Mouse (Mus musculus) midbrain, postnatal 0 days (tissue): ENCODE measurements around the gene Tigit. TPM values are rescaled to one million over a fixed set of nuclear protein-coding genes. Genes with fewer than 3 reads are reported as not detected.

Experiments used
- ATAC-seq: fragments of 200-750 bp; cut with Nextera tagmentation; 2 replicates; pipeline ENCODE4 v1.8.0; 2017; ENCODE audit warnings: moderate number of reproducible peaks, mild to moderate bottlenecking, moderate TSS enrichment, moderate library complexity; ENCODE audit not compliant: low FRiP score
- DNase-seq: peaks from one replicate; pipeline ENCODE4 v3.0.0-alpha.2; 2015; ENCODE audit warnings: low spot score
- H3K27ac ChIP-seq: fragments of 300-500 bp; sonication (generic); 2 replicates; pipeline ENCODE4 v1.5.1; 2014; ENCODE audit warnings: low read depth, mild to moderate bottlenecking, low read length, mixed read lengths
- H3K27me3 ChIP-seq: fragments of 300-500 bp; sonication (generic); 2 replicates; pipeline ENCODE4 v1.6.1; 2014; ENCODE audit warnings: low read length, control low read depth, mixed read lengths; ENCODE audit not compliant: insufficient read depth
- H3K36me3 ChIP-seq: fragments of 300-500 bp; sonication (generic); 2 replicates; pipeline ENCODE4 v1.6.1; 2014; ENCODE audit warnings: low read length, control low read depth, mixed read lengths; ENCODE audit not compliant: insufficient read depth
- H3K4me1 ChIP-seq: fragments of 300-500 bp; sonication (generic); 2 replicates; pipeline ENCODE4 v1.6.1; 2014; ENCODE audit warnings: mild to moderate bottlenecking, control low read depth, antibody characterized with exemption, low read length, mixed read lengths; ENCODE audit not compliant: insufficient read depth
- H3K4me2 ChIP-seq: fragments of 300-500 bp; sonication (generic); 2 replicates; pipeline ENCODE4 v1.6.1; 2014; ENCODE audit warnings: low read depth, mild to moderate bottlenecking, low read length, mixed read lengths; ENCODE audit not compliant: poor library complexity, severe bottlenecking
- H3K4me3 ChIP-seq: fragments of 300-500 bp; sonication (generic); 2 replicates; pipeline ENCODE4 v1.5.1; 2014; ENCODE audit warnings: low read depth, mild to moderate bottlenecking, low read length, moderate library complexity
- H3K9ac ChIP-seq: fragments of 300-500 bp; sonication (generic); replicated peaks from 2 replicates; pipeline ENCODE4 v1.6.1; 2014; ENCODE audit warnings: mild to moderate bottlenecking, low read length, moderate library complexity, mixed read lengths; ENCODE audit not compliant: poor library complexity, severe bottlenecking
- H3K9me3 ChIP-seq: fragments of 300-500 bp; sonication (generic); 2 replicates; pipeline ENCODE4 v1.6.1; 2016; ENCODE audit warnings: low read length, control low read depth
- CTCF ChIP-seq: IDR thresholded peaks from 2 replicates; pipeline ENCODE4 v1.5.1; 2016; ENCODE audit warnings: antibody characterized with exemption, mild to moderate bottlenecking
- WGBS: fragments of 180-500 bp; shearing (Covaris S2); extraction: QIAGEN DNeasy Blood & Tissue Kit; methylation state at CpG from one replicate; pipeline ENCODE4 v1.1.7; 2014; 5-methylcytosine and 5-hydroxymethylcytosine counted together
- polyA plus RNA-seq: library from polyadenylated mRNA; unstranded; fragments of >200 nt; fragmentation: Nextera tagmentation; extraction: Ambion mirVana; gene quantifications from 2 replicates; pipeline ENCODE4 v1.2.1, GENCODE M21; 2015
- total RNA-seq: library from RNA; depleted of rRNA; stranded (reverse); fragments of >200 nt; gene quantifications from 2 replicates; pipeline ENCODE4 v1.2.3, GENCODE M21; 2014; rRNA removed

Tigit gene
- not detected in 2 replicates for total RNA-seq
- polyA plus RNA-seq: 0.17 TPM in 1 of 2 replicates, not detected in the other

DNA sequence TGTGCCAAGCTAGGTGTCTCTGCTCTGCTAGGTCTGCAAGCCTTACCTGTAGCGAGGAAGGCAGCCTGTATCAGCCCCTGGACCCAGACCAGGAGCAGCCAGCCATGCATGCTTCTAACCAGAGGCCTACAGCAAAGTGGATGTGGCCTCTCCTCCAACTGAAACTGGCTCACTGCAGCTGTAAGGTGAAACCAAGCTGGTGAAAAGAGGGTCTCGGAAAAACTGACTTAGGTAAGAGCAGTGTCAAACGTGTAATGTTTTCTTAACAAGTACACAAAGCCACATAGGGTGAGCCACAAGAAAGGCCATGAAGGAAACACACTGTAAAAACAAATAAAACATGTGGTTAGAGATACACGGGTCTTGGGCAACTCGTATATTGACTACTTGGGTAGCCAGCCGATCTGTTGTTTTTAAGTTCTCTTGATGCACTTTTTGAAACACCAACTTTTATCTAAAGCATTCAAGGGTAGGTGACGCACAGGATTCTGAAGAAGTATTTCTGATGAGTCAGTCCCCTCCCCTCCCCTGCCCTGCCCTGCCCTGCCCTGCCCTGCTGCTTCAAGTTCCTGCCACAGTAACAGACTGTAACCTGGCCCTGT, at the start of gene Tigit:
Gene Tigit, minus strand, starts transcription at position 169 of the 602 bp plus-strand sequence.
- DNase-seq (no peak), ATAC-seq (no peak)
- H3K4me2 ChIP-seq: no peak within 1 kb of the TSS
- H3K27me3 ChIP-seq: no peaks in the 10 kb centered on the region
- H3K9ac ChIP-seq: no peak within 1 kb of the TSS
- H3K4me3 ChIP-seq: no peak within 1 kb of the TSS
- no peaks in the 10 kb centered on the region for H3K4me1 ChIP-seq
- no peak for TF ChIP-seq CTCF
- H3K27ac ChIP-seq: no peak within 1 kb of the TSS
- H3K9me3 ChIP-seq: no peaks in the 10 kb centered on the region
- no peaks in the 10 kb centered on the region for H3K36me3 ChIP-seq
- 86% methylated on average over 7 of the region's 7 CpGs for WGBS

DNA sequence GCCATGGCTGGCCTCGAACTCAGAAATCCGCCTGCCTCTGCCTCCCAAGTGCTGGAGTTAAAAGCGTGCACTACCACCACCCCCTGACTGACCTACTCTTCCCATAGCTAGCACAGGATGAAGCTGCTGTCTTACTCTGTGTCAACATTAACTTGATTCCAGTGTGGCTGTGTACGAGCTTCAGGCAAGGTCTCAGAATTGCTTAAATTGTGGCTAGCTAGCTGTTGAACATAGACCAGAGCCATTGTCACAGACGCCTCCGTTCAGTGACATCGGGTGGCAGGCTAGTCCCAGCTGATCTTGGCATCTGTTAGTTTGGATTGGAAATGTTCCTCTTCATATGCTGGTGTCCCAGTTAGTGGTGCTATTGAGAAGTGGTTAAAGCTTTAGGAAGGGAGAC, 47.4 kb upstream of the Tigit start:
- Histone ChIP-seq H3K4me1 (no peaks in the 10 kb centered on the region), H3K9me3 (no peaks in the 10 kb centered on the region), H3K9ac (no peak overlapping the region), H3K36me3 (no peaks in the 10 kb centered on the region), H3K27ac (no peak overlapping the region), H3K4me2 (no peak overlapping the region), H3K27me3 (no peaks in the 10 kb centered on the region), H3K4me3 (no peak overlapping the region)
- no peak for TF ChIP-seq CTCF
- WGBS: 93% methylated on average over 7 of the region's 7 CpGs
- no peak for DNase-seq
- no peak for ATAC-seq

- no peak for ATAC-seq
- H3K36me3 ChIP-seq: no peaks in the 10 kb centered on the region
- no peak for TF ChIP-seq CTCF
- no peak overlapping the region for H3K27ac ChIP-seq
- H3K27me3 ChIP-seq: no peaks in the 10 kb centered on the region
- no peaks in the 10 kb centered on the region for H3K9me3 ChIP-seq
- WGBS: 91% methylated on average over 11 of the region's 11 CpGs
- no peak overlapping the region for H3K9ac ChIP-seq
- no peak overlapping the region for H3K4me2 ChIP-seq
- no peaks in the 10 kb centered on the region for H3K4me1 ChIP-seq
- DNase-seq: no peak
- H3K4me3 ChIP-seq: no peak overlapping the region
Measured at GRCm38 (mm10) chr16:43710651-43711050, 46.7 kb upstream of the Tigit start.

- H3K36me3 ChIP-seq: no peaks in the 10 kb centered on the region
- WGBS: 44% methylated on average over 6 of the region's 6 CpGs
- H3K27ac ChIP-seq: no peak overlapping the region
- no peak overlapping the region for H3K9ac ChIP-seq
- TF ChIP-seq CTCF: no peak
- peak overlapping the region; percentile 48; the same call in 1 of the 2 replicates for H3K4me2 ChIP-seq
- DNase-seq (peak; percentile 22), ATAC-seq (peak; percentile 60; the same call in 1 of the 2 replicates)
- H3K4me1 ChIP-seq: no peaks in the 10 kb centered on the region
- H3K9me3 ChIP-seq: no peaks in the 10 kb centered on the region
- H3K4me3 ChIP-seq: no peak overlapping the region
- H3K27me3 ChIP-seq: no peaks in the 10 kb centered on the region
Measured at GRCm38 (mm10) chr16:43710134-43710475, 46.2 kb upstream of the Tigit start.

DNA sequence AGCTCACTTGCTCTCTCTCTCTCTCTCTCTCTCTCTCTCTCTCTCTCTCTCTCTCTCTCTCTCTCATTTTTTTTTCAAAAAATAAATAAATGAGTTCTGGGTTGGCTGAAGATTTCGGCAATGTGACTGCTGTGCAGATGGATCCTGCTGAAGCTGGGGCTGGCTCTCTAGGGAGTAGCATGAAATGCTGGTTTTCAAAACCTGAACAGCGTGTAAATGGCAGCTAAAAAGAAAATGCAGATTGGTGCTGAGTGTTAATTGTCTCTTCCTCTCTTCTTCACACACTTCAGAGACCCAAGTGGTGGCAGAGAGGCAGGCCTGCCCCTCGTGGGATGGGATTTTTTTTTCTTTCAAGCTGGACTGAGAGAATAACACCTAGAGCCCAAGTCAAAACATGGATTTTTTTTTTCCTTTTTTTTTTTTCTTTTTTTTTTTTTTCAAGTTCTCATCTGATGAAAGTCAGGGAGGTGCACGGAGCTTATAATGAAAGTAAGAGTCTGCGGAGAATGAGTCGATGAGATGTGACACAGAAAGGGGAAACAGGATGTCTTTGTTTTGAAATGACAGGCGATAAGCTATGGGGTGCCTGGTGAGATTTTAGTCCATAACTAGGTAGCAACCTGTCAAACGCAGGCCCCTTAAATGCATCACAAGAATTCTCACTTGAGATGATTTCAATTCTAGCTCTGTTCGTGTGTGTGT, 45.6 kb upstream of the Tigit start:
- Histone ChIP-seq H3K27ac (peak overlapping the region; percentile 70), H3K27me3 (no peaks in the 10 kb centered on the region), H3K36me3 (no peaks in the 10 kb centered on the region), H3K9ac (peak overlapping the region; percentile 42; the same call in 1 of the 2 replicates), H3K4me1 (no peaks in the 10 kb centered on the region), H3K9me3 (no peaks in the 10 kb centered on the region), H3K4me3 (peak overlapping the region; percentile 22; the same call in 1 of the 2 replicates), H3K4me2 (peak overlapping the region; percentile 48)
- TF ChIP-seq CTCF: no peak
- ATAC-seq: peak; percentile 82
- 13% methylated on average over 9 of the region's 9 CpGs for WGBS
- DNase-seq: peak; percentile 44

DNA sequence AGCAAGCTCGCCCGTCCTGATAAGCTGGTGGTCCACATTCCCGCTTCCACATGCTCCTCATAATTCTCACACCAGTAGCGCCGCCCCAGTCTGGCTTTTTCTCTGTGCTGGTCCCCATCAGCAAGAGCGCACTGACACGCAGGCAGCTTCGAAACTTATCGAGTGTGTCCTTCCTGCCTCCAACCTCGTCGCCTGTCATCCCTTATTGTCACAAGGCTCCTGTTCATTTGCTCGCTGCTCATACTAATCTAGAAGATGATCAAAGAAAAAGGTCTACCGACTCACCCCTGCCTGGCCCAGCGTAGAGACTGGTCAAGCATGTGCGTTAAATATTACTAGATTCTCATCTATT, 45.1 kb upstream of the Tigit start:
- peak; percentile 65 for DNase-seq
- peak; percentile 74 for ATAC-seq
- Histone ChIP-seq H3K4me3 (peak overlapping the region; percentile 22; the same call in 1 of the 2 replicates), H3K27ac (peak overlapping the region; percentile 70), H3K27me3 (no peaks in the 10 kb centered on the region), H3K9me3 (no peaks in the 10 kb centered on the region), H3K36me3 (no peaks in the 10 kb centered on the region), H3K4me1 (no peaks in the 10 kb centered on the region), H3K9ac (peak overlapping the region; percentile 33), H3K4me2 (peak overlapping the region; percentile 48)
- 27% methylated on average over 15 of the region's 15 CpGs for WGBS
- no peak for TF ChIP-seq CTCF
